Mouse (Mus musculus) ovary, adult 2 months (tissue): Measurements from ENCODE around the gene Mmp25. TPM values are rescaled to one million over a fixed set of nuclear protein-coding genes. Genes with fewer than 3 reads are reported as not detected.

Experiments
- polyA plus RNA-seq: library from polyadenylated mRNA; depleted of rRNA; stranded (reverse); fragments of >200 nt; gene quantifications from 2 replicates; pipeline ENCODE4 v1.2.3, GENCODE M21; 2012; rRNA removed

The Mmp25 gene
- 0.45 and 0.59 TPM in 2 replicates for polyA plus RNA-seq

DNA sequence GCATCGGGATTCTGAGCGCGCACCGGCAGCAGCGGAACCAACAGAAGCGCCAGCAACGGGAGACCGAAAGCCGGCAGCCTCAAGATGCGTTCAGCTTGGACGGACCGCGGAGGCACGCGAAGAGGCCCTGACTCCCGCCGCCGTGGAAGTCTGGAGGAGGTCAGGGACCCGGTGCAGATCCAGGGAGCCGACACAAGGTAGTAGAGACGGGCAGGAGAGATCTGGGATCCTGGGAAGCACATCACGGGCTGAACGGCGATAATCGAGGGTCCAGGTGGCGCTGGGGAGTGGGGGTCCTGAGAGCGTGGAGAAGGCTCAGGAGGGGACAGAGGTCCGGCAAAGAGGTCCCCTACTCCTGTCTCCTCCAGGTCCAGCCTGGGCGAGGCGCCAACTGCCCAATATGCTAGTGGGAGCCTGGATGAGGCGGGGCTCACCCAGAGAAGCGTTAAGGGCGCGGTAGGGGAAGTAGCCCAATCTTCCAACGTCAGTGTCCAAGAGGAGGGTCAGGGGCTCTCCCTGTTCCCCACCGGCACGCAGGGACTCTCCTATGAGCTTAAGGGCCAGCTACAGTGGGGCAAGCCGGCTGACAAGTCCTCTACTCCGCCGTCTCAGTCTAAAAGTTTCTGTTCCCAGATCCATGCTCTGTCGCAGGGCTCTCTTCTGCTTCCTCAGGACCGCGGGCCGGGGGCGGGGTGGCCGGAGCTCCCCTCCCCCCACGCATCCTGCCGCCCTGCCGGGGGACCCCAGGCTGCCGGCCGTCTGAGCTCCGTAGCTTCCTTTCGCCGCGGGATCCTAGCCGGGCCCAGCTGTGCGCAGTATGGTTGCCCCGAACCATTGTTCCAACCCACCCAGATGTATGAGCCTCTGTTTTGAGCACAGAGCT, at the start of gene Mmp25:
Gene Mmp25, minus strand, starts transcription at position 665 of the 883 bp plus-strand sequence.

DNA sequence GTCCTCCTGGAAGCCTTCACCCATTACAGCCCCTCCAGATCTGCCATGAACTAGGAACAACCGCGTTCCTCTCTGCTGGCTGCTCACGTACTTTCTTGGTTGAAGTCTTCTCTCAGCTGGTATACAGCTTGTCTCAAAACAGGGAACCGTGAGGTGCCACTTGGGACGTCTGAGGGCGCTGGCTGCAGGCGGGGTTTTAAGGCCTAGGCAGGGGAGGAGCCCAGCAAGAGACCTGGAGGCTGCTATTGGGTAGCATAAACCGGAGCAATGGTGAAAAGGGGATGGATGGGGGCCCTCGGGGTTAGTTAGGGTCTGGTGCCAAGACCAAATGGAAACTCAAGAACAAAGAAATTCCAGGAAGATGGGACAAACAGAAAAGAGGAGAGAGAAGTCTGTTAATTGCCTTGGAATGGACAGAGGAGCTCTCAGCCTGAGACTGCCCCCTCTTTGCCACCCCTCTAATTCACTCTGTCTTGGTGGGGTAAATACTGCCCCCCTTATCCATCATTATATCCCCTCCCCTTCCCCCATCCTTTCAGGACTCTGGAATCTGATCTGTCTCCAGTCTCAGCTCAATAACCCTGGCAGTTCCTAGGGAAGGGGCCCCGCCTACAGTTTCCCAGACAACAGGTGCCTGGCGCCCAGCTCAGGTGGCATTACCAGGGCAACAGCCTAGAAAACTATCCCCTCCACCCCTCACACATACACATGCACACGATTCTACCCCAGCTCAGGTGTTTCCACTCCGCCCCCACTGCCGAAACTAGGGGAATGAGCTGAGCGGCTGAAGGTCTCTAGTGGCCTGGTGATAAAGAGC, 39.0 kb upstream of the Mmp25 start, which contains the start of gene Cldn9:
Gene Cldn9, minus strand, starts transcription at position 171 of the 817 bp plus-strand sequence.

DNA sequence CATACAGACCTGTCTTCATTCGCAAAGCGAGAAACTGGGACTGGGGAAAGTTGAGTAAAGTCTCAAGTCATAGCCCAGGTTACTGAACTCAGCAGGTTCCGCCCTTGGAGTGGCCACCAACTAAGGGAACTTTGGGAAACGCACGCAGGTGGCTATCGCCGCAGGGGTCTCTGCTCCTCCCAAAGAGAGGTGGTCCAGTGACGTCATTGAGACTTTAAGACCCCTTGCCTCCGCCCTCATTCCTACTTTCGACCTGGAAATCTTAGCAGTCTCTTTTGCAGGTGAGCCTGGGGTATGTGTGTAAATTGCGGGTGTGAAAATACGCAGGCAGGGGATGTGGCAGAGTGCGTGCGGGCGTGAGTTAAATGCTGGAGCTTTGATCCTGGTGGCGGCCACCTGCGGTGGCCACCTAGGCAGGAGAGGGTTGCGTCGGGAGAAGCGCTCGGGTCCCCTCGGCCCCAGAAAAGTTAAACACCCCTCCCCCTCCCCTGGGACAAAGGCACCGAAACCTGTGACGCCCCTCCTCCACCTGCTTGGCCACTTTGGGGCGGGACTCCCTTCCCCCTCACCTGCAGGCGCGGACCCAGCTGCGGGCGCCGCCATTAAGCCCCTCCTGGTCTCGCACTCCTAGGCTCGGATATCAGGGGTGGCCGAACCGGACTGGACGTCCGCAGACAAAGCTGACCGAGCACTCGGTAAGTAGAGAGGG, 34.2 kb upstream of the Mmp25 start, which contains the start of gene Cldn6:
Gene Cldn6, plus strand, starts transcription at position 123 of the 709 bp plus-strand sequence.

DNA sequence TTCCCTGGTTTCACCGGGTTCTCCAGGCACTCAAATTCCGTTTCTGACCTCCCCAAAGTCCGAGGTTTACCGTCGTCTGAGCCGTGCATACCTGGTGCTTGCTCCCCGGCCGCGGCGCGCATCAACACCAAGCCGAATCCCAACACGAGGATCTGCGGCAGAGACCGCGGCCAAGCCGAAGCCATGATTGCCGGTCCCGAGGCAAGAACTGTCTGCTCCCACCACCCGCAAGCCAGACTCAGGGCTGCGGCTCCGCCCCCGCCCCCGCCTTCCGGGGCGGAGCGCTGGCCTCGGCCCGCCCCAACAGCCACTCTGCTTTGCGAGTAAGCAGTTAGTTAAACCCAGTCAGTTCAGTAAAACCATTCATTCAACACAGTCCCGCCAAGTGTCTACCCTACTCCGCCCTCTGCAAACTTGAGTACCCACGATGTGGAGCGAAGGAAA, 32.2 kb upstream of the Mmp25 start, which contains the start of gene Tnfrsf12a:
Gene Tnfrsf12a, minus strand, starts transcription at position 233 of the 444 bp plus-strand sequence.

DNA sequence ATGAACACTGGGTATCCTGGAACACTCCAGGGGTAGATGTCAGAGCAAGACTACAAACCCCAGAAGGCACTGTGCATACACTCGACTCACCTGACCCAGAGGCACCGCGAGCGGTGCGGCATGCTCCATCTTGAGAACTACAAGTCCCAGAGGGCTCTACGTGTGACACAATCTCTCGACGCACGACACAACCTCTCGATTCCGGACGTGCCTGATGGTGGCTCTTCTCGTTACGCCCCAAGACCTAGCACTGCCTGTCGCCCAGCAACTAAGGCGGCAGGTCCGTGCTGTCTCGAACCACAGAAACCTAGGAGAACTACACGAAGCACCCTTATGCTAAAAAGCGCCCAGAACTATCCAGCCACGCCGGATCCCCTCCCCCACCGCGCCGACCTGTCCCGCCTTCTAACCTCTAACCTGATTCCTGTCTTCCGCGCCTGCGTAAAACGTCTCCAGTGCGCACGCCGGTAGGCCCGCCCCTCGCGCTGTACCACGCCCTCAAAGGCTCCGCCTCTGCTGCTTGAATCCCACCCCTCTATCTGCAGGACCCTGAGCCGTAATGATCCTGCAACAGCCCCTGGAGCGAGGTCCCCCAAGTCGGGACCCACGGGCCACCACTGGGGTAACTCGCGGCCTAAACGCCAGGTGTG, 28.5 kb upstream of the Mmp25 start, which contains the start of the genes Hcfc1r1 and Thoc6:
Gene Hcfc1r1, plus strand, starts transcription at position 173 of the 650 bp plus-strand sequence.
Gene Thoc6, minus strand, starts transcription at position 459 of the 650 bp plus-strand sequence.

DNA sequence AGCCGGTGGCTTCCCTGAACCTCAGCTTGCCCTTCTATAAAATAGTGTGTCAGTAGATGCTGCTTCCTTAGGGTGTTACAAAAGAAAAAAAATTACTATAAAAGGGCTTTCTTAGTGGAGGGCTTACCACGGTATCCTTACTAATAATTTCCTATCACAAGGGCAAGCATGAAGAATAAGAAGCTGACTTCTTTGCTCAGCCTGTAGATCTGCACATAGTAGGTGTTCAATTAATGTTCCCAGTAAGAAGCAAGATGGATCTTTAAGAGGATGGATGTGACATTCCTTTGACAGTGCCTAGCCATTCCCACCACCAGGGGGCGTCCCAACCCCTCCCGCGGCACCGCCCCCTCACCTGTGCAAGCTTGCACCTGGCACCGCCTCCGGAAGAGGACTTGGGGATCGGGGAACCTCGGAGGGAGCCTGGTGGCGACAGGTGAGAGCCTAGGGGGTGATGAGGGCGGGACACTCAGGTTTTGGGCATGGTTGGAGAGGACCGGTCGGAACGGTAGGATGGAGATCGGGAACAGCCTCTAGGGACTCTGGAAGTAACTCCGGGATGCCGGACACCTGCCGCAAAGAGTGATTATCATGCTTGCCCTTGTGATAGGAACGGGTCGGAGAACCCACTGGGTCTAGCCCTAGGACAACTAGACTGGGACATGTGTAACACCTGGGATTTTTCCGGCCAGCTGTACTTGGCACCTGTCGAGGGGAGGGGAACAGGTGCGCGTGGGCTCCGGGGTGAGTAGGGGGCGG, 15.2 kb upstream of the Mmp25 start, which contains the start of gene Bicdl2:
Gene Bicdl2, plus strand, starts transcription at position 390 of the 759 bp plus-strand sequence.

DNA sequence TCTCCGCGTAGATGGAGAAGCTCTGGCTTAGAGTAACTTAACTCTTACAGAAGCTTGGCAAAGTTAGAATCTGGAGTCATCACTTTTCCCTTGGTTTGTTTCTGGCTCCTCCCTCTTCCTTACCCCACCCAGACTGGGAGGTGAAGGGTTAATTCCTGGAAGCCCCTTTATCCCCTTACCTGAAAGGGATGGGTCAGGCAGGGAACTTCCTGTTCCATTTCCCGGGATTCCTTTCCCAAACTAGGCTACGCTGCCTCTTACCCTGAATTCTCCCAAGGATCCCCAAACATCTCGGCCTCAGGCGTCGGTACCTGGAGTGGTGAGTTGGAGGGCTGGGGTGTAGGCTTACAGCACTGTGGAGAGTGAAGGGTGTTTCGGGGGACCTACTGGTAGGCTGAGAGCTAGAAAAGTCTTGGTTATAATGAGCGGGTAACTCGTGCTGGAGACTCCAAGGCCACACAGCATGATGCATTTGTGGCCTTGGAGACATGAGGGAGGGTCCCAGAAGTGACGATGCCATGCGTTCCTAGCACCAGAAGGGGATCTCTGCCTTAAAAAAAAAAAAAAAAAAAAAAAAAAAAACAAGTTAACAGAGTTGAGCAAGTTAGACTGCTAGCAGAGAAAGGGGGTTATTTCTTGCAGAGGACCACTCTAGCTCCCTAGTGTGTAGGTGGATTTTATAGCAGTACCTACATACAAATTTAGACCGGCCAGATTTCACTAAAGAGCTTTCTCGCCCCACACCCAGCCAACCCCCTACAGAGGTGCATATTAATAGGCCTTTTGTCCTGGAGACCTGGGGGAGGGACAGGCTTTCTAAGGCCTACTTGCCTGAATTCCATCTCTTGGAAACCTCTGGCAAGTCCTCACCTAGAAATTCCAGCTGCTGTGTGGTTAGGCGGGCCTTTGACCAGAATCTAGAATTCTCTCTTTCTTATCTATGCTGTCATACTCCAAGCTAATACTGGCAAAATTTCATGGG, 44.1 kb downstream of the Mmp25 start, which contains the start of gene Zscan10:
Gene Zscan10, plus strand, starts transcription at position 216 of the 982 bp plus-strand sequence.

DNA sequence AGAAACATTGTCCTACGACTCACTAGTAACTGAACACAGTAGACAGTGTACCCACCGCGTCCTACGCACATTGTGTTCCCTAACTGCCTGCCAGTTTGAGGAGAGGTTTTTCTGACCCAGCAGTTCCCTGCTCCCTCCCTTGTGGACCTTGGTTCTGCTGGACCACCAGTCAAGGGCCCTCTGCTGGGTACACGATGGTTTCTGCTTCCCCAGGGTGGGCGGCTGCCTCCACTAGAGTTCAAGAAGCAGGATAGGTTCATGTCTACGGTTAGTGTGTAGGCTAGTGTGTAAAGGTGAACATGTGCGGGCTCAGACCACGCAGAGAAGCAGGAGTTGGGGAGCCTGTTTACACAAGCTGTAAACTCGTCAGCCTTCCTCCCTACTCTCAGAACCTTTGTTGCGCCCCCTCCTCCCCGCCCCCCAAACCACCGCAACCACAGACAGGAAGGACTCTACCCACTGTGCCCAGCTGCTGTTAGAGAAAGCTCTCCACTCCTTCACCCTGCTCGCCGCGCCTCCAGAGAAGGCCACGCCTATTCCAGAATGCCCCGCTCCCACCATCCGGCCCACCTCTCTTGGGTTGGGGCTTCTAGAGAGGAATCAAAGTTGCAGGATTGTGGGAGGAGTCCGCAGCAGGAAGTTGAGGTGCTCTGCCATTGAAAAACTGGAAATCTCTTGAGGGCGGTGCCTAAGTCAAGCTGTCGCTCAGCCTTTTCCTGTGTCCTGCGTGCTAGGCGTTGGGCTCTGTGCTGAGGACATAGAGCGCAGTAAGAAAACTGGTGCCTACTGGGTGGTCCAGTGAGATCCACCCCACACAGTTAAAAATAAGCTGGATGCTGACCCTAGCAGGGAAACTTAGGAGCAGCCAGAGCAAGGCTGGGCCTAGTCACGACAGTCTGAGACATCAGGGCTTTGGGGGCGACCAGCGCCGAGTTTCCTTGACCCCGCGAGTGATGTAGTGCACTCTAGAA, 46.2 kb downstream of the Mmp25 start, which contains the start of gene Zfp13:
Gene Zfp13, minus strand, starts transcription at position 906 of the 971 bp plus-strand sequence.

Other genes starting within 250 kb of the Mmp25 start
- gene Vmn2r117, start 165.6 kb downstream of the Mmp25 start, polyA plus RNA-seq: not detected in 2 replicates
- 28.2 and 29.6 TPM in 2 replicates for gene Zfp213, start 81.0 kb downstream of the Mmp25 start, polyA plus RNA-seq
- 37.1 and 44.1 TPM in 2 replicates for gene Zfp13, start 45.8 kb downstream of the Mmp25 start, polyA plus RNA-seq
- 0.11 and 0.26 TPM in 2 replicates for gene Zscan10, start 44.4 kb downstream of the Mmp25 start, polyA plus RNA-seq
- 1.9 and 2.2 TPM in 2 replicates for gene Bicdl2, start 15.2 kb upstream of the Mmp25 start, polyA plus RNA-seq
- 255 and 265 TPM in 2 replicates for gene Hcfc1r1, start 28.3 kb upstream of the Mmp25 start, polyA plus RNA-seq
- 33.8 and 40.2 TPM in 2 replicates for gene Thoc6, start 28.6 kb upstream of the Mmp25 start, polyA plus RNA-seq
- gene Tnfrsf12a, start 32.2 kb upstream of the Mmp25 start, polyA plus RNA-seq: 86.1 and 128 TPM in 2 replicates
- 0.17 and 0.45 TPM in 2 replicates for gene Cldn6, start 34.0 kb upstream of the Mmp25 start, polyA plus RNA-seq
- 0.43 and 0.55 TPM in 2 replicates for gene Cldn9, start 38.7 kb upstream of the Mmp25 start, polyA plus RNA-seq
- gene 1520401A03Rik, start 77.5 kb upstream of the Mmp25 start, polyA plus RNA-seq: 0.20 and 0.23 TPM in 2 replicates
- gene Pkmyt1, start 81.1 kb upstream of the Mmp25 start, polyA plus RNA-seq: 42.7 and 44.1 TPM in 2 replicates
- 53.7 and 55.7 TPM in 2 replicates for gene Paqr4, start 95.6 kb upstream of the Mmp25 start, polyA plus RNA-seq
- 0.11 and 0.25 TPM in 2 replicates for gene Kremen2, start 100.6 kb upstream of the Mmp25 start, polyA plus RNA-seq
- gene Flywch1, start 126.3 kb upstream of the Mmp25 start, polyA plus RNA-seq: 49.4 and 56.6 TPM in 2 replicates
- 14.5 and 15.3 TPM in 2 replicates for gene Flywch2, start 140.8 kb upstream of the Mmp25 start, polyA plus RNA-seq
- 840 and 913 TPM in 2 replicates for gene Srrm2, start 145.3 kb upstream of the Mmp25 start, polyA plus RNA-seq
- 548 and 704 TPM in 2 replicates for gene Elob, start 183.9 kb upstream of the Mmp25 start, polyA plus RNA-seq
- gene Prss33, start 190.8 kb upstream of the Mmp25 start, polyA plus RNA-seq: 0.15 and 0.17 TPM in 2 replicates
- gene Prss32, start 198.6 kb upstream of the Mmp25 start, polyA plus RNA-seq: 0.71 and 1.6 TPM in 2 replicates
- 0.32 and 0.58 TPM in 2 replicates for gene Prss41, start 198.9 kb upstream of the Mmp25 start, polyA plus RNA-seq
- gene Prss21, start 222.8 kb upstream of the Mmp25 start, polyA plus RNA-seq: not detected in 2 replicates
- 1.0 and 5.2 TPM in 2 replicates for gene Dcpp1, start 235.6 kb upstream of the Mmp25 start, polyA plus RNA-seq
- gene Dcpp2, start 235.6 kb upstream of the Mmp25 start, polyA plus RNA-seq: 1.0 and 1.4 TPM in 2 replicates